Comparison of ENCODE assay signal across 1 mouse cellular context in genomic region chr14:122092363-122092762, GRCm38 (mm10).
TF ChIP-seq lines count a peak whose summit lies in the region.

No protein-coding gene starts in this region.

TF ChIP-seq in MEL, 35 proteins besides CTCF, POLR2A, EP300 and RAD21 (continued from another document):
- no peak for TF ChIP-seq CHD1 (IDR thresholded peaks at IDR 0.05; ENCODE audit: low read depth, low read length)
- peak; percentile 19; the same call in 1 of the 2 replicates for TF ChIP-seq SIN3A (IDR thresholded peaks at IDR 0.05; ENCODE audit: low read length)
- no peak for TF ChIP-seq BHLHE40 (IDR thresholded peaks at IDR 0.05; ENCODE audit: borderline replicate concordance, low read depth, low read length)
- peak; percentile 40; the same call in 1 of the 2 replicates for TF ChIP-seq TCF12 (IDR thresholded peaks at IDR 0.05; ENCODE audit: low read depth, low read length)
- no peak for TF ChIP-seq ZKSCAN1 (IDR thresholded peaks at IDR 0.05; ENCODE audit: low read depth, low read length)
